Mouse (Mus musculus) heart, embryonic 13.5 days (tissue): Measurements from ENCODE around the gene Dmrt1. TPM values are rescaled to one million over a fixed set of nuclear protein-coding genes. Genes with fewer than 3 reads are reported as not detected.
A peak's percentile ranks its signal among the peaks of the same experiment; 100 is the strongest.

Experiments used
- ATAC-seq: fragments of 200-750 bp; cut with Nextera tagmentation; 2 replicates; pipeline ENCODE4 v1.8.0; 2017; ENCODE audit warnings: moderate TSS enrichment; ENCODE audit not compliant: insufficient number of reproducible peaks, low FRiP score, low TSS enrichment; ENCODE audit errors: extremely low read depth
- H3K27ac ChIP-seq: fragments of 300-500 bp; sonication (generic); replicated peaks from 2 replicates; pipeline ENCODE4 v1.5.1; 2015; ENCODE audit warnings: moderate library complexity, mild to moderate bottlenecking, inconsistent platforms
- H3K27me3 ChIP-seq: fragments of 300-500 bp; sonication (generic); replicated peaks from 2 replicates; pipeline ENCODE4 v1.6.1; 2015; ENCODE audit warnings: mild to moderate bottlenecking, inconsistent platforms
- H3K36me3 ChIP-seq: fragments of 300-500 bp; sonication (generic); 2 replicates; pipeline ENCODE4 v1.6.1; 2015; ENCODE audit warnings: mild to moderate bottlenecking, inconsistent platforms
- H3K4me1 ChIP-seq: fragments of 300-500 bp; sonication (generic); 2 replicates; pipeline ENCODE4 v1.6.1; 2015; ENCODE audit warnings: inconsistent platforms
- H3K4me2 ChIP-seq: fragments of 300-500 bp; sonication (generic); 2 replicates; pipeline ENCODE4 v1.6.1; 2015; ENCODE audit warnings: inconsistent platforms, mild to moderate bottlenecking, moderate library complexity
- H3K4me3 ChIP-seq: fragments of 300-500 bp; sonication (generic); 2 replicates; pipeline ENCODE4 v1.5.1; 2015; ENCODE audit warnings: moderate library complexity, mild to moderate bottlenecking, inconsistent platforms
- H3K9ac ChIP-seq: fragments of 300-500 bp; sonication (generic); 2 replicates; pipeline ENCODE4 v1.6.1; 2015; ENCODE audit warnings: inconsistent platforms, mild to moderate bottlenecking, moderate library complexity
- H3K9me3 ChIP-seq: fragments of 300-500 bp; sonication (generic); 2 replicates; pipeline ENCODE4 v1.6.1; 2016; ENCODE audit warnings: inconsistent platforms
- WGBS: fragments of 180-500 bp; shearing (Covaris S2); methylation state at CpG from one replicate; pipeline ENCODE4 v1.1.7; 2015; ENCODE audit warnings: mixed read lengths; 5-methylcytosine and 5-hydroxymethylcytosine counted together
- polyA plus RNA-seq: library from polyadenylated mRNA; unstranded; fragments of >200 nt; fragmentation: Nextera tagmentation; extraction: Ambion mirVana; gene quantifications from 2 replicates; pipeline ENCODE4 v1.2.1, GENCODE M21; 2015

The Dmrt1 gene
- polyA plus RNA-seq, 1 experiment from 2014 or later: 0.16 TPM

- Histone ChIP-seq H3K27ac (0 out of 2 replicates have a peak overlapping the region, but pooled peaks have one; percentile 34), H3K4me2 (peak overlapping the region; percentile 72), H3K36me3 (no peaks in the 10 kb centered on the region), H3K9me3 (no peaks in the 10 kb centered on the region), H3K4me3 (peak overlapping the region; percentile 49), H3K27me3 (peaks cover 38% of the 10 kb centered on the region), H3K9ac (no peak overlapping the region), H3K4me1 (peaks cover 32% of the 10 kb centered on the region)
- WGBS: 20% methylated on average over 10 of the region's 10 CpGs
- ATAC-seq: no peak
These were observed 69.0 kb downstream of the Dmrt1 start for GRCm38 (mm10) chr19:25574431-25574830.

- Histone ChIP-seq H3K4me2 (peak overlapping the region; percentile 72), H3K27me3 (peaks cover 33% of the 10 kb centered on the region), H3K9me3 (no peaks in the 10 kb centered on the region), H3K9ac (peak overlapping the region; percentile 25; the same call in 1 of the 2 replicates), H3K36me3 (no peaks in the 10 kb centered on the region), H3K4me1 (peaks cover 32% of the 10 kb centered on the region), H3K27ac (peak overlapping the region; percentile 34), H3K4me3 (peak overlapping the region; percentile 49)
- 3% methylated on average over 17 of the region's 17 CpGs for WGBS
- no peak for ATAC-seq
These were observed 69.8 kb downstream of the Dmrt1 start for GRCm38 (mm10) chr19:25574981-25575814.

- ATAC-seq: no peak
- H3K27ac ChIP-seq: no peak overlapping the region
- H3K27me3 ChIP-seq: peaks cover 23% of the 10 kb centered on the region
- H3K4me3 ChIP-seq: no peak overlapping the region
- no peaks in the 10 kb centered on the region for H3K36me3 ChIP-seq
- no peaks in the 10 kb centered on the region for H3K9me3 ChIP-seq
- 83% methylated on average over 2 of the region's 2 CpGs for WGBS
- H3K4me2 ChIP-seq: no peak overlapping the region
- H3K9ac ChIP-seq: no peak overlapping the region
- peaks cover 29% of the 10 kb centered on the region for H3K4me1 ChIP-seq
These were observed 72.9 kb downstream of the Dmrt1 start for GRCm38 (mm10) chr19:25578358-25578757.

DNA sequence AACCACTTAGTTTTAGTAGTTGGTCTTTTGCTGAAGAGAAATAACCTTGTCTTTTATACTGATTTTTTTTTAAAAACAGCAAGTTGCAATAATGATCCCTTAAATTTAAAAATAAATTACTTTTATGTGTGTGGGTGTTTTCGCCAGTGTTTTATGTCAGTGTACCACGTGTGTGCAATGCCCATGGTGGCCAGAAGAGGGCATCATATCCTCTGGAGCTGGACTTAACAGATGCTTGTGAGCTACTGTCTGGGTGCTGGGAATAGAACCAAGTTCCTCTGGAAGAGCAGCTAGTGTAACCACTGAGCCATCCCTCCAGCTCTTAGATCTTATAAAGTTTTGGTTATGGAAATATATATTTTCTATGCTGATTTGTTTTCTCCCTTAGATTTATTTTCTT, 74.0 kb downstream of the Dmrt1 start:
- ATAC-seq: no peak
- no peaks in the 10 kb centered on the region for H3K36me3 ChIP-seq
- H3K9ac ChIP-seq: no peak overlapping the region
- no peak overlapping the region for H3K4me2 ChIP-seq
- no peaks in the 10 kb centered on the region for H3K9me3 ChIP-seq
- 83% methylated on average over 2 of the region's 2 CpGs for WGBS
- H3K4me1 ChIP-seq: peaks cover 21% of the 10 kb centered on the region
- H3K4me3 ChIP-seq: no peak overlapping the region
- H3K27ac ChIP-seq: no peak overlapping the region
- H3K27me3 ChIP-seq: peaks cover 32% of the 10 kb centered on the region

DNA sequence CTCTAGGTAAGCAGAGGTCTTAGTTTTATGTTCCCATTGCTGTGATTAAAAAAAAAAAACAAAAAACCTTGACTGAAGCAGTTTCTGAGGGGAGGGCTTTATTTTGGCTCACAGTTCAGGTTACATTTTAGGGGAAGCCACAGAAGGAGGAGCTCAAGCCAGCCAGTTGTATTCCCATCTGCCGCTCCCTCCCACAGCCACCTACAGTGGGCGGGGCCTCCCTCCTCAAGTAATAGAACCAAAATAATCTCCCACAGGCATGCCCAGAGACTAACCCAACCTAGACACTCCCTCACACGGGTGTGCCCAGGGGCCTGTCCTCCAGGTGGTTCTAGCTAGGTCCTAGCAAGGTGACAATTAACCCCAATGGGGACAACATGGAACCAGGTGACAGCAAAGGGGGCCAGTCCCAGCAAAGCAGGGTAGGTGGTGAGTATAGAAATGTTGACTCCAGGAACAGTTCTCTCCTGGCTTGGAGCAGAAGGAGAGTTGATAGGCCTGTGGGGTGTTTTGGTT, 92.4 kb downstream of the Dmrt1 start:
- H3K36me3 ChIP-seq: no peaks in the 10 kb centered on the region
- no peak overlapping the region for H3K27ac ChIP-seq
- no peak overlapping the region for H3K9ac ChIP-seq
- WGBS: 63% methylated on average over 3 of the region's 3 CpGs
- no peak overlapping the region for H3K4me2 ChIP-seq
- H3K4me3 ChIP-seq: no peak overlapping the region
- H3K9me3 ChIP-seq: no peaks in the 10 kb centered on the region
- no peaks in the 10 kb centered on the region for H3K4me1 ChIP-seq
- ATAC-seq: no peak
- peaks cover 91% of the 10 kb centered on the region for H3K27me3 ChIP-seq

- no peak overlapping the region for H3K4me3 ChIP-seq
- no peak for ATAC-seq
- H3K27ac ChIP-seq: no peak overlapping the region
- no peaks in the 10 kb centered on the region for H3K36me3 ChIP-seq
- H3K9me3 ChIP-seq: no peaks in the 10 kb centered on the region
- no peak overlapping the region for H3K9ac ChIP-seq
- no peaks in the 10 kb centered on the region for H3K4me1 ChIP-seq
- H3K4me2 ChIP-seq: no peak overlapping the region
- H3K27me3 ChIP-seq: peaks cover 91% of the 10 kb centered on the region
- 12% methylated on average over 4 of the region's 4 CpGs for WGBS
These were observed 93.2 kb downstream of the Dmrt1 start for GRCm38 (mm10) chr19:25598626-25599025.

GRCm38 (mm10) chr19:25601966-25602365, 96.5 kb downstream of the Dmrt1 start:
- no peaks in the 10 kb centered on the region for H3K9me3 ChIP-seq
- no peak overlapping the region for H3K9ac ChIP-seq
- no peak overlapping the region for H3K27ac ChIP-seq
- peaks cover 14% of the 10 kb centered on the region for H3K4me1 ChIP-seq
- 11% methylated on average over 8 of the region's 8 CpGs for WGBS
- H3K4me3 ChIP-seq: no peak overlapping the region
- H3K27me3 ChIP-seq: peaks cover 99% of the 10 kb centered on the region
- ATAC-seq: no peak
- no peaks in the 10 kb centered on the region for H3K36me3 ChIP-seq
- no peak overlapping the region for H3K4me2 ChIP-seq

DNA sequence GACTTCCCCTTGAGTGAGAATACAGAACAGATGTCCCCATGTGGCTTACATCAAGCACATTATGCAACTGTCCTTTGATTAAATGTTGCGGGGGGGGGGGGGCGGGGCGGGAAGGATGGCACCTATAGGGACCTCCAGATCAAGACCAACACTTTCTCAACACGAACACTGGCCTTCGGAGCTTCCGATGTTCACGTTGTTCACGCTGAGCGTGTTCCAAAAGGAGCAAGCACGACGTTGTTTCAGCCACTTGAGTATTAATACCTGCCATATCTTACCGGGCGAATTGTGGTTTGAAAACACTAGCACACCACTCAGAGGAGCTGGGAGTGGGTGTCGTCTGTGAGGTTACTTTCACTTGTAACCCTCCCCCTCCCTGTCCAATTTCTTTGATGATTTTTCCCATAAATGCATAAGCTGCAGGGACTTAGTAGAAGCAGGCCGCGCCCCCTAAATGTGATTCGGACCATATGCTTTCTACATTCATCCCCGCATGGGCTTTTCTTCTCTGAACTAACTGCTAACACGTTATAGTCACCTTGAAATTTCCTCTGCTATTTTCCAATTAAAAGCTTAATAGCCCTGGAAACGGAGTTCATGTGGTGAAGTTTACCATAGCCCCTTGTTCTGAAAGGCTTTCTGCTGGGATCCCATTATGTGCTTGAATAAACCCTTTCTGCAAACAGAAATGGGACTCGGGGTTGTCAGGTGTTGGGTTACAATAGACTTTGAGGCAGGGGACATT, 102.2 kb downstream of the Dmrt1 start:
- H3K4me1 ChIP-seq: peaks cover 32% of the 10 kb centered on the region
- H3K27me3 ChIP-seq: peaks cover 99% of the 10 kb centered on the region
- ATAC-seq: no peak
- H3K9me3 ChIP-seq: no peaks in the 10 kb centered on the region
- H3K4me2 ChIP-seq: no peak overlapping the region
- no peaks in the 10 kb centered on the region for H3K36me3 ChIP-seq
- no peak overlapping the region for H3K9ac ChIP-seq
- no peak overlapping the region for H3K4me3 ChIP-seq
- no peak overlapping the region for H3K27ac ChIP-seq
- WGBS: 1% methylated on average over 21 of the region's 21 CpGs

- WGBS: 5% methylated on average over 7 of the region's 7 CpGs
- Histone ChIP-seq H3K27me3 (peaks cover 99% of the 10 kb centered on the region), H3K4me1 (peaks cover 32% of the 10 kb centered on the region), H3K36me3 (no peaks in the 10 kb centered on the region), H3K9me3 (no peaks in the 10 kb centered on the region), H3K27ac (no peak overlapping the region), H3K9ac (no peak overlapping the region), H3K4me3 (no peak overlapping the region), H3K4me2 (no peak overlapping the region)
- no peak for ATAC-seq
These were observed 102.8 kb downstream of the Dmrt1 start for GRCm38 (mm10) chr19:25608206-25608580.

DNA sequence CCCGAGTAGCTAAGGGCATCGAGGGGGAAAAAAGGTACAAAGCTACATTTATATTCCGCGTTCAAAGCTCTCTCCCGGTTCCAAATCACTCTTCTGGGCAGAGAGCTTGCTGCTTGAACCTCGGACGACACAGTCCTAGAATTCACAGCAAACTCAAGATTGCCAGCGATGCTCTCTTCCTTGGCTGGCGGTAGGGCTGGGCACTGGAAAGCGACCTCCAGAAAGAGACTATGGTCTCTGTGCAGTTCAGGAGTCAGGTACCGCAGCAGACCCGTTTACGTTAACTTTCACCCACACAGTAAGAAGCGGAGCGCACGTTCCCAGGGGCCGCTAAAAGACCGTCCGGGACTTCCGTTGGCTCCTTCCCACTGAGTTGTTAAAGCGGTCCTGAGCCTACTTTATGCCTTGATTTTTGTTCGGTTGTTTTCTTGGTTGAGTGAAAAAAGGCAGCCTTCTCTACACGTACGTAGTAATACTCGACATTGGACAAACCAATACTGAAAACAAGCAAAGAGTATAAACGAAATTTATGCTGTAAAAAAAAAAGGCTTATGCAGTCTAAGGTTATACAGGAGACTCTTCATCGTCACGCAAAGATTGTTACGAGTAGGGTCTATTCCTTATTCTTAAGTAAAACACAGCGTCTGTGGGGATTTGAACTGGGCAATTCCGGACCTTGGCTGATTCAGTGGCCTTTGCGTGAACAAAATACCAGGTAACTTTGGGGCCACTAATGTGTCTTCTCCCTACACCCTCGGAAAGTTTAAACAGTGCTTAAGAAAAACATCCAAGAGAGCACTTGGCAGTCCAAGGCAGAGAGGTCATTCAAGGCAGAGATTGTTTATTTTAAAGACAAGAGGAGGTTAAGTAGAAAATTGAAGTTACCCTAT, 103.8 kb downstream of the Dmrt1 start:
- H3K9me3 ChIP-seq: no peaks in the 10 kb centered on the region
- ATAC-seq: no peak
- H3K4me2 ChIP-seq: no peak overlapping the region
- no peak overlapping the region for H3K27ac ChIP-seq
- no peak overlapping the region for H3K9ac ChIP-seq
- WGBS: under 1% methylated on average over 33 of the region's 33 CpGs
- peak overlapping the region; percentile 53; the same call in 1 of the 2 replicates for H3K4me3 ChIP-seq
- H3K4me1 ChIP-seq: peaks cover 32% of the 10 kb centered on the region
- H3K36me3 ChIP-seq: no peaks in the 10 kb centered on the region
- H3K27me3 ChIP-seq: peaks cover 99% of the 10 kb centered on the region

GRCm38 (mm10) chr19:25610015-25610410, 104.6 kb downstream of the Dmrt1 start, which contains the start of gene Dmrt3:
Gene Dmrt3 (plus strand): TSS chr19:25610301.
- Histone ChIP-seq H3K9ac (peak within 1 kb of the TSS; percentile 52), H3K27ac (no peak within 1 kb of the TSS), H3K4me2 (peak within 1 kb of the TSS; percentile 74), H3K9me3 (no peaks in the 10 kb centered on the region), H3K27me3 (peaks cover 99% of the 10 kb centered on the region), H3K4me3 (peak within 1 kb of the TSS; percentile 53), H3K36me3 (no peaks in the 10 kb centered on the region), H3K4me1 (peaks cover 28% of the 10 kb centered on the region)
- under 1% methylated on average over 25 of the region's 29 CpGs for WGBS
- no peak; the same call in 1 of the 2 replicates for ATAC-seq
